Mouse (Mus musculus): ENCODE measurements around the gene Rapgef1.

- TF ChIP-seq CTCF (IDR thresholded peaks at IDR 0.05; ENCODE audit: control insufficient read depth, insufficient read depth, insufficient replicate concordance, low read depth, low read length): no peak
- no peak for TF ChIP-seq POLR2A (IDR thresholded peaks at IDR 0.05; ENCODE audit: control insufficient read depth, low read depth, low read length)
Measured at GRCm38 (mm10) chr2:29671374-29671773, 51.9 kb downstream of the Rapgef1 start.
